Mouse (Mus musculus): ENCODE data around the gene Jak3.
A peak's percentile ranks its signal among the peaks of the same experiment; 100 is the strongest.
"Not testable (repeated sequence)": the region's sequence is repeated elsewhere in the genome, so short reads cannot be mapped to it uniquely, and the experiment has no call there.

Gene Jak3

GRCm38 (mm10) chr8:71724389-71724788, 48.3 kb downstream of the Jak3 start:
- DNase-seq: no peak

GRCm38 (mm10) chr8:71725122-71725924, 49.2 kb downstream of the Jak3 start, which contains the start of gene Fcho1:
Gene Fcho1 (minus strand): TSS chr8:71725716.
- DNase-seq: peak; percentile 75

GRCm38 (mm10) chr8:71728240-71728785, 52.2 kb downstream of the Jak3 start:
- DNase-seq: no peak

GRCm38 (mm10) chr8:71728826-71729620, 52.9 kb downstream of the Jak3 start:
- DNase-seq: no peak

GRCm38 (mm10) chr8:71731652-71732230, 55.6 kb downstream of the Jak3 start:
- peak; percentile 67 for DNase-seq

- DNase-seq: not testable (repeated sequence)
Observed at GRCm38 (mm10) chr8:71738316-71738715, 62.2 kb downstream of the Jak3 start.
